Mouse (Mus musculus) bone marrow macrophage, adult 2 months (primary cell): ENCODE data around the gene Eif3f. TPM values are rescaled to one million over a fixed set of nuclear protein-coding genes. Genes with fewer than 3 reads are reported as not detected.
A peak's percentile ranks its signal among the peaks of the same experiment; 100 is the strongest.

ENCODE experiments used
- H3K27ac ChIP-seq: 2 replicates; pipeline ENCODE4 v1.5.1; 2012; ENCODE audit warnings: low read depth, low read length; ENCODE audit not compliant: insufficient read depth
- H3K4me1 ChIP-seq: 2 replicates; pipeline ENCODE4 v1.6.1; 2012; ENCODE audit warnings: low read length; ENCODE audit not compliant: control insufficient read depth, insufficient read depth
- H3K4me3 ChIP-seq: 2 replicates; pipeline ENCODE4 v1.5.1; 2012; ENCODE audit warnings: mild to moderate bottlenecking, low read length, moderate library complexity; ENCODE audit not compliant: insufficient read depth
- CTCF ChIP-seq: IDR thresholded peaks from 2 replicates; pipeline ENCODE4 v1.5.1; 2012; ENCODE audit warnings: low read depth, mild to moderate bottlenecking, low read length, moderate library complexity
- POLR2A ChIP-seq: IDR thresholded peaks from 2 replicates; pipeline ENCODE4 v1.6.1; 2012; ENCODE audit warnings: mild to moderate bottlenecking, low read depth, low read length, borderline replicate concordance
- polyA plus RNA-seq: library from polyadenylated mRNA; stranded (reverse); fragments of >200 nt; gene quantifications from 2 replicates; pipeline ENCODE4 v1.2.4, GENCODE M21; 2012; ENCODE audit not compliant: missing spikeins, insufficient read depth, insufficient read length

The Eif3f gene
- 191 and 197 TPM in 2 replicates for polyA plus RNA-seq

GRCm38 (mm10) chr7:108933794-108934731 lies at the start of gene Eif3f:
Eif3f (plus strand) TSS chr7:108934417.
- peaks cover 12% of the 10 kb centered on the region for H3K4me1 ChIP-seq
- H3K27ac ChIP-seq = peak within 1 kb of the TSS; percentile 49
- H3K4me3 ChIP-seq = peak within 1 kb of the TSS; percentile 86
- TF ChIP-seq CTCF (peak; percentile 50), POLR2A (no peak)

- H3K27ac ChIP-seq = no peak within 1 kb of the TSS
- TF ChIP-seq POLR2A (no peak), CTCF (no peak)
- no peak within 1 kb of the TSS for H3K4me3 ChIP-seq
- no peaks in the 10 kb centered on the region for H3K4me1 ChIP-seq
Observed at GRCm38 (mm10) chr7:108884906-108885305, 49.3 kb upstream of the Eif3f start, which contains the start of gene Olfr518. Olfr518 (minus strand) TSS chr7:108885006.

GRCm38 (mm10) chr7:108894320-108894719 lies 39.9 kb upstream of the Eif3f start, which contains the start of gene Olfr519:
Olfr519 (minus strand) TSS chr7:108894420.
- TF ChIP-seq CTCF = no peak
- no peak for TF ChIP-seq POLR2A
- H3K4me1 ChIP-seq = no peaks in the 10 kb centered on the region
- no peak within 1 kb of the TSS for H3K27ac ChIP-seq
- H3K4me3 ChIP-seq = no peak within 1 kb of the TSS

DNA sequence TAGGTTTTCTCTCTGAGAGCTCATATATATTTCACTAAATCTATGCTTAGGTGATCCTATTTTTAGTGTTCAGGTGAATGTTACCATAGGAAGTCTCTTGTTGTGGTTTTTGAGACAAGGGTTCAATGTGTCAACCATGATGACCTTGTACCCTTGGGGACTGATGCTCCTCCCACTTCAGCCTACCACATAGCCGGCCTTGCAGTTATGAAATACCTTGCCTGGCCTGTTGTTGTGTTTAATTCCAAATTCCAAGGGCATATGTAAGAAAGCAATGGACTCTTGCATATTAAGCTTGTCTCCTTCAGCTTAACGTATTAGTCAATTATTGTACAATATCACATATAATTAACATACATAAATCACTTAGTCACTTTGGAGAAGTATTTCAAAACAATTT lies 30.2 kb upstream of the Eif3f start:
- TF ChIP-seq CTCF = no peak
- TF ChIP-seq POLR2A = no peak
- no peaks in the 10 kb centered on the region for H3K4me1 ChIP-seq
- no peak overlapping the region for H3K27ac ChIP-seq
- no peak overlapping the region for H3K4me3 ChIP-seq

- no peak overlapping the region for H3K4me3 ChIP-seq
- H3K27ac ChIP-seq = peak overlapping the region; percentile 66
- peaks cover 26% of the 10 kb centered on the region for H3K4me1 ChIP-seq
- TF ChIP-seq POLR2A (no peak), CTCF (no peak)
Observed at GRCm38 (mm10) chr7:108927043-108927442, 7.2 kb upstream of the Eif3f start.

DNA sequence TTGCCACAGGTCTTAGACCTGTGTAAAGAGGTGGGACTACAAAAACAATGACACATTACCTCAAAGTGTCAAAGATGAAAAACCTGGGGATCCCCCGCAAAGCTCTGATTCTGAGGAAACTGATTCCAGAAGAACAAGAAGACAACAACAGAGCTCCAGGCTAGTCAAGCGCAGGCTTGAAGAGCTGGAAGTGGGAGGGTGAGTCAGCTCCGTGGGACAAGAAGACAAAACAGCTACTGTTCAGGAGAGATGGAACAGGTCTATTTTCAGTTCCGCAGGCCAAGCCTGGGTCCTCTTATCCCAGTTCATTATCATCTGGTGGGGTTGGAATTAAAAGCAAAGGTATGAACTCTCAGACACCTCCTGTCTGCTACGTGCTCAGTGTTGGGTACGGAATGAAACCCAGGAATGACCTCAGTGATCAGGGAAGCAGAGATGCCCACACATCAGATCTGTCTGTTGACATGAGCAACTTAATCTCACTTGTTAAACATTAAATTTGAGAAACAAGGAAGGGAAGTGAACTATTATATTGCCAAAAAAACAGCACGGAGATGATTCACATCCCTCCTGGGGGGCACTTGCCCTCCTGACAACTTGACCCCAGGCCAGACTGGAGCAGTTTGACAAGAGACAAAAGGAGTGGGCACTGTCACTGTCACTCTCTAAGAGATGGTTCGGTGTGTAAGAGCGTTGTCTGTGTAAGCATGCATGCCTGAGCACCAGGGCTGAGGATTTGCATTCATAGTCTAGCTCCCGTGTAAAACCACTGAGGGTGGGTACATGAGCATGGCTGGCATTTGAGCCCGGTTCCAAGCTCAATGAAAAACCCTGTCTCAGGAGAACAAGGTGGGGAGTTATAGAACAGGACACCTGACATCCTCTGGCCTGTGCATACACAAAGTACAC lies 5.7 kb upstream of the Eif3f start:
- Histone ChIP-seq H3K4me1 (peaks cover 26% of the 10 kb centered on the region), H3K27ac (no peak overlapping the region), H3K4me3 (peak overlapping the region; percentile 69)
- no peak for TF ChIP-seq CTCF
- no peak for TF ChIP-seq POLR2A

- Histone ChIP-seq H3K4me3 (peak within 1 kb of the TSS; percentile 69), H3K27ac (peak within 1 kb of the TSS; percentile 63), H3K4me1 (peaks cover 26% of the 10 kb centered on the region)
- TF ChIP-seq POLR2A (no peak), CTCF (no peak)
Observed at GRCm38 (mm10) chr7:108929726-108930393, 4.4 kb upstream of the Eif3f start, which contains the start of gene Nlrp10. Nlrp10 (minus strand) TSS chr7:108930178.

DNA sequence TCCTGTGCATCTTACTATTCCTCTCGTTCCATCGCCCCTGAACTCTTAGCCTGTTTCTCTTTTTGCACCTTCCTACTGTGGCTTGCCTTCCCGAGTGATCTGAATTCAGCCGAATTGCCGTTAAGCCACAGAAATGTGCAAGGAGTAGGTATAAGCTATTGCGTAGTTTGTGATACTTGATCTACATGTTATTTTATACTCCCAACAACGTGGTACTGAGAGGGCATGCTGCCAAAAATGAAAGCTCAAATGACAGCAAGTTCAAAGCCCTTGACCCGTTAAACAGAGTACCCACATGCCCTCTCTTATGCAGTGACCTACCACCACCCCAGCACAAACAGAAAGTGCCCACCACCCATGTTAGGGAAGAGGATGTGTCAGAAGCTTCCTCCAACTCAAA lies 619 bp downstream of the Eif3f start:
- TF ChIP-seq POLR2A (no peak), CTCF (no peak)
- Histone ChIP-seq H3K4me1 (peaks cover 11% of the 10 kb centered on the region), H3K27ac (peak overlapping the region; percentile 49), H3K4me3 (peak overlapping the region; percentile 86)

DNA sequence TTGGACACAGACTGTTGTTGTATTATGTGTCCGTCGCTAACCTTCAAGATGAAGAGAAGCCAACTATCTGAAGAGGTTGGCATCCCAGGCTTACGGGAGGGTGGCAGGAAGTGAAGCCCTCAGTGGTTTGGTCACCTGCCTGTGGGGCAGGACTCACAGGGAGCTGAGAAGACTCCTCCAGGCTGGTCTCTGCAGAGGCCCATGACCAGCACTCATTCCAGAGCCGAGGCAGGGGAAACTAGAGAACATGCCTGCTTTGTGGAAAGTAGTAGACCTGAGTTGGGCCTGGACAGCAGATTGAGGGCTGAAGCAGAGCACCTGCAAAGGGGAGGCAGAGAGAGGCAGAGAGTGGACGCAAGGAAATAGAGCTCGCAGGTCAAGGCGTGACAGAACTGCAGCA lies 1.2 kb downstream of the Eif3f start:
- H3K4me3 ChIP-seq = peak overlapping the region; percentile 86
- no peak for TF ChIP-seq POLR2A
- TF ChIP-seq CTCF = no peak
- H3K4me1 ChIP-seq = peaks cover 9% of the 10 kb centered on the region
- no peak overlapping the region for H3K27ac ChIP-seq

- Histone ChIP-seq H3K27ac (no peak overlapping the region), H3K4me1 (peaks cover 5% of the 10 kb centered on the region), H3K4me3 (no peak overlapping the region)
- no peak for TF ChIP-seq POLR2A
- TF ChIP-seq CTCF = no peak
Observed at GRCm38 (mm10) chr7:108936591-108936990, 2.4 kb downstream of the Eif3f start.
